ENCODE assay signal across 9 mouse cellular contexts in the genomic region with DNA sequence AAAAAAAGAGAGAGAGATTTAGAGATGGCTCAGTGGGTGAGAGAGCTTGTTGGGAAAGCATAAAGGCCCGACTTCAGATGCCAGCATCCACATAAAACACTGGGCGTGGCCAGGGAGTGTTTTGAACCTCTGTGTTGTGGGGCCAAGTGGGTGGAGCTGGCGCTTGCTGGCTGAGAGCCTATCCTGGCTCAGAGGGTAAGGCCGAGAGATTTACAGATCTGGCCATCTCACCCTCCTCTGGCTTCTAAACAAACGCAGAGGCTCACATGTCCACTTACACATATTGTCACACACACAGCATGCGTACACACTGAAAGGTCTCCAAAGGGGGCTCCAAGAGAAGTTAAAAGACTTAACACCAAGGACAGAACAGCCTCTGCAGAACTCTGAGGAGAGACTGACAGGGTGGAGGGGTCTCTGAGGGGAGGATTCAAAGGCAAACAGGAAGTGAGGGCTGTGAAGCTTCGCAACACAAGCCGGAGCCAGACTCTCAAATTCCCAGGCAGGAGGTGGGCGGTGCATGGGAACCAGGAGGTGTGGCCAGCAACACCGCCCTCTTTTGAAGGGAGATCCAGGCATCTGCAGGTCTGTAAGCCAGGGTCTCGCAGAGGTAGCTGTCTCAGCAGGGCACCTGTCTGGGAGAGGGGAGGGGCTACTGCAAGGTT.
DNase-seq lines count a peak whose midpoint lies in the region; ATAC-seq and TF ChIP-seq lines count a peak whose summit lies in the region.
"Had no signal": no experiment of that assay in that cellular context is flagged by ENCODE, and none has a peak within 500 bp of the region (broad histone marks: within the 10 kb centered on the region; RNA-seq: fewer than 3 reads in every experiment).

No protein-coding gene starts in this region.

- 6% methylated on average over 11 of the region's 11 CpGs for WGBS in heart, embryonic 11.5 days (ENCODE audit: insufficient replicate concordance)
- WGBS in embryonic facial prominence, embryonic 12.5 days: 4% methylated on average over 10 of the region's 11 CpGs
- WGBS in intestine, postnatal 0 days: 4% methylated on average over 11 of the region's 11 CpGs
- 7% methylated on average over 11 of the region's 11 CpGs for WGBS in midbrain, embryonic 12.5 days

- no peak for DNase-seq in heart, adult 11 months
- DNase-seq in gastrocnemius, postnatal 4 days (ENCODE audit: low spot score in 2 of 2): no peak
- no peak for DNase-seq in cerebellum, postnatal 4 days (ENCODE audit: low spot score in 2 of 2)
- DNase-seq in layer of hippocampus, postnatal 14 days (ENCODE audit: low spot score in 2 of 2): no peak

- no peak for TF ChIP-seq CTCF in intestine, postnatal 0 days (IDR thresholded peaks at IDR 0.05; ENCODE audit: low read depth)

- no peak for ATAC-seq in heart, embryonic 11.5 days (replicated peaks; ENCODE audit: insufficient number of reproducible peaks, low FRiP score, low TSS enrichment)
- peak; percentile 47; the same call in 1 of the 2 replicates for ATAC-seq in embryonic facial prominence, embryonic 12.5 days (ENCODE audit: insufficient number of reproducible peaks, insufficient read depth, low FRiP score, low TSS enrichment)
- ATAC-seq in intestine, postnatal 0 days: peak; percentile 60
- ATAC-seq in midbrain, embryonic 12.5 days (ENCODE audit: low FRiP score, low read depth): peak; percentile 54; the same call in 1 of the 2 replicates

- H3K27ac ChIP-seq in heart, embryonic 11.5 days (ENCODE audit: low read depth, low read length): no peak overlapping the region
- no peak overlapping the region for H3K27ac ChIP-seq in embryonic facial prominence, embryonic 12.5 days
- H3K27ac ChIP-seq in intestine, postnatal 0 days (ENCODE audit: low read depth, low read length): no peak overlapping the region
- H3K27ac ChIP-seq in midbrain, embryonic 12.5 days (replicated peaks): no peak overlapping the region

- peak overlapping the region; percentile 21; the same call in 1 of the 2 replicates for H3K4me3 ChIP-seq in heart, embryonic 11.5 days (ENCODE audit: low read depth, low read length)
- no peak overlapping the region for H3K4me3 ChIP-seq in embryonic facial prominence, embryonic 12.5 days
- H3K4me3 ChIP-seq in intestine, postnatal 0 days (ENCODE audit: low read depth, low read length): no peak overlapping the region
- no peak overlapping the region for H3K4me3 ChIP-seq in midbrain, embryonic 12.5 days
- H3K4me3 ChIP-seq: erythroblast, embryonic 14.5 days had no signal

- no peaks in the 10 kb centered on the region for H3K36me3 ChIP-seq in heart, embryonic 11.5 days (ENCODE audit: control insufficient read depth, insufficient read depth, low read length)
- H3K36me3 ChIP-seq in embryonic facial prominence, embryonic 12.5 days: no peaks in the 10 kb centered on the region
- H3K36me3 ChIP-seq in intestine, postnatal 0 days (ENCODE audit: control insufficient read depth, insufficient read depth): no peaks in the 10 kb centered on the region
- H3K36me3 ChIP-seq in midbrain, embryonic 12.5 days: no peaks in the 10 kb centered on the region

- H3K27me3 ChIP-seq in heart, embryonic 11.5 days (ENCODE audit: control insufficient read depth, insufficient read depth, low read length): no peaks in the 10 kb centered on the region
- H3K27me3 ChIP-seq in embryonic facial prominence, embryonic 12.5 days: no peaks in the 10 kb centered on the region
- no peaks in the 10 kb centered on the region for H3K27me3 ChIP-seq in intestine, postnatal 0 days (replicated peaks; ENCODE audit: control insufficient read depth, insufficient read depth, low read length)
- no peaks in the 10 kb centered on the region for H3K27me3 ChIP-seq in midbrain, embryonic 12.5 days

- H3K9ac ChIP-seq in heart, embryonic 11.5 days (ENCODE audit: low read depth, low read length): no peak overlapping the region
- H3K9ac ChIP-seq in embryonic facial prominence, embryonic 12.5 days: no peak overlapping the region
- H3K9ac ChIP-seq in intestine, postnatal 0 days (ENCODE audit: low read depth, low read length): no peak overlapping the region
- no peak overlapping the region for H3K9ac ChIP-seq in midbrain, embryonic 12.5 days (replicated peaks)

- no peaks in the 10 kb centered on the region for H3K9me3 ChIP-seq in heart, embryonic 11.5 days (replicated peaks; ENCODE audit: control insufficient read depth, low read length)
- H3K9me3 ChIP-seq in embryonic facial prominence, embryonic 12.5 days: no peaks in the 10 kb centered on the region
- H3K9me3 ChIP-seq in intestine, postnatal 0 days (ENCODE audit: control insufficient read depth): no peaks in the 10 kb centered on the region
- 0 out of 2 replicates have a peak, but pooled peaks cover 2% of the 10 kb centered on the region for H3K9me3 ChIP-seq in midbrain, embryonic 12.5 days

- H3K4me1 ChIP-seq in heart, embryonic 11.5 days (ENCODE audit: control insufficient read depth, insufficient read depth, low read length): peaks cover 3% of the 10 kb centered on the region
- peaks cover 9% of the 10 kb centered on the region; the same call in 1 of the 2 replicates for H3K4me1 ChIP-seq in embryonic facial prominence, embryonic 12.5 days
- H3K4me1 ChIP-seq in intestine, postnatal 0 days (replicated peaks; ENCODE audit: control insufficient read depth, insufficient read depth, low read length): 0 out of 2 replicates have a peak, but pooled peaks cover 3% of the 10 kb centered on the region
- peaks cover 13% of the 10 kb centered on the region for H3K4me1 ChIP-seq in midbrain, embryonic 12.5 days

- peak overlapping the region; percentile 58 for H3K4me2 ChIP-seq in heart, embryonic 11.5 days
- H3K4me2 ChIP-seq in embryonic facial prominence, embryonic 12.5 days (replicated peaks): peak overlapping the region; percentile 40
- peak overlapping the region; percentile 55 for H3K4me2 ChIP-seq in intestine, postnatal 0 days (replicated peaks; ENCODE audit: low read depth)
- peak overlapping the region; percentile 35 for H3K4me2 ChIP-seq in midbrain, embryonic 12.5 days (replicated peaks)
